Mouse (Mus musculus): Measurements from ENCODE around the gene Usp48.

The Usp48 gene

DNA sequence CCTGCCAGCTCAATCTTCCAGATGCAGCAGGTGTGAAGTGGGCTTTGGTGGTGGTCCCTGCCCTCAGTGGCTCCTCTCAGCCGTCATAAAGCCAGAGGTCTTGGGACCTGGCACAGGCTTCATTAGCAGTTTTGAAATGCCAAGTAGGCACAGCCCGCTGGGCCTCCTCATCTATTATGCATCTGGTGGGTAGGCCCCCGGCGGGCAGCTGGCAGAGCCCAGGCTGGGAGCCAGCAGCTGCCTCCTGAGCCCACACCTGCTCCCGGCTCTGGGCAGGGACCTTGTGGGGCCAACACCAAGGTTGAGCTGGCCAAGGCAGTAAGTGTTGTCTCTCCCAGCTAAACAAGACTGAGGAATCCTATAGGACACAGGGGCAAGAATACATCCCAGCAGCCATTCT, 92.7 kb downstream of the Usp48 start:
- DNase-seq (ENCODE audit: low spot score in 2 of 2), result peak in 1 of 2 experiments; percentile 43

DNA sequence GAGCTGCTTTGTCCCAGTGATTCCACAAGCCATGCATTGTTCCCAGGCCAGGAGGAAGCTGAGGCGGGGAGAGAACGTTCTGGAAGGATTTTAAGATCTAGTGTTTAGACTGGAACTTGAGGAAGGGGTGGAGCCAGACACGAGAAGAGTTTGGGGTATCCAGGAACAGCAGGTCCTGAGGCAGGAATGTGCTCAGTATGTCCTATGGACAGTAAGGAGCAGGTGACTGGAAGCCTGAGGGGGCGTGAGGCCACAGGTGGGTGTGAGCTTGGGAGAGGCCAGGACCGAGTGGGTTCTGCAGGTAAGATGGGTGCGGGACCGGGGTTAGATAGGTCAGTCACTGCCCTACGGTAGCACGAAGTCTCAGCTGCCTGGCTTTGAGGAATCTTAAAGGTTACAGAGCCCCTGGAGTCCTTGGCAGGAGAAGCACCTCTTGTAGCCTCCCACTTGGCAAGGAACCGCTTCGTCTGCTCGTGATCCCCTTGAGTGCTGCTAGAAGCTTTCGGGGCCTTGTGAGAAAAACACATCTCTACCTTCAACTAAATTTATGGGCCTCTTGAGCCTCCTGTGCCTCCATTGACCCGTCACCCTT, 93.8 kb downstream of the Usp48 start:
- no peak for DNase-seq (ENCODE audit: low spot score in 2 of 2)

DNA sequence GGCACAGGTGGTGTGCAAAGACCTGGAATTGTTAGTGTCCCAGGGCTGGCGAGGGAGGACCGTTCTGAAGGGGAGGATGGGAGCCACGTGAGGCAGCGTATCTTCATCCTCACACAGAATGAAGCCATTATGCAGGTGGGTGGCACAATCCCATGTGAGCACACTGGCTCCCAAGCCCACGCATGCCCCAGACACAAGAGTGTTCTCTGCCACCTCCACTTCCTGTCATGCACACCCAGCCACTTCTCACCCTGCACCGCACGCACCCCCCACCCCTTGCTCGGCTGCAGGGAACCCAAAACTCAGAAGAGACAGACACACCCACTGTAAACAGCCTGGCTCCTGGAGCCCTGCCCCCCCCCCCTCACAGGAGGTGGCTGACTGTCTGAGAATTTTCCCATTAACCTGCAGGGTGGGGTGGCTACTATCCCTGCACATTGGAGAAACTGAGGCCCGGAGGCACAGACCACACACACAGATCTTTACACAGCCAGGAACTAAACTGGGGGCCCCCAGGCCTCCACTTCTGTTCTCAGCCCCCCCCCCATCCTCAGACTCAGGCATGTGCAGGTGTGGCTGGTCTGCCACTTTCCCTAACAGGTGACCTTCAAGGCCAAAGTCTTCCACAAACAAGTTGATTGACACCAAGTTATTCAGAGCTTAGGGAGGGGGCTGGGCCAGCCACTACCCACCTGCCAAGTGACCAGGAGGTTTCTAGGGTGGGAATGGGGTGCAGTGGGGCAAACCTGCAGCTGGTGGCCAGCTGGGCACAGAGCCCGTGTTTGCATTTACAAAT, 98.8 kb downstream of the Usp48 start:
- DNase-seq (ENCODE audit: low spot score in 2 of 2), result no peak

DNA sequence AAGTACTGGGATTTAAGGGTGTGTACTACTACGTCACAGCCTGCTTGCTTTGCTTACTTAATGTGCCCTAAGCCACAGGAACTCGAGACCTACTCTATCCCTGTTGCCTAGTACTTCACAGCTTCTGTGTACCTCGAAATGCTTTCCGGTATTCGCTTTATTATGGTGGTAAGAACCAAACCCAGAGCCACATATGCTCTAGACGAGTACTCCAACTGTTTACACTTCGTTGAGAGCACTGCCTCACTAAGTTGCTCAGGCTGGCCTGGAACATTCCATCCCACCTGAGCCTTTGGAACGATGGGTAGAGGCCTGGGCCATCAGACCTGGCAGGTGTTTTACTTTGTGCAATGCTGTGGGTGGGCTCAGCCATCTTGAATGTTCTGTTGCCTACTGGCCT, 101.7 kb downstream of the Usp48 start:
- no peak for DNase-seq (ENCODE audit: low spot score in 2 of 2)

DNA sequence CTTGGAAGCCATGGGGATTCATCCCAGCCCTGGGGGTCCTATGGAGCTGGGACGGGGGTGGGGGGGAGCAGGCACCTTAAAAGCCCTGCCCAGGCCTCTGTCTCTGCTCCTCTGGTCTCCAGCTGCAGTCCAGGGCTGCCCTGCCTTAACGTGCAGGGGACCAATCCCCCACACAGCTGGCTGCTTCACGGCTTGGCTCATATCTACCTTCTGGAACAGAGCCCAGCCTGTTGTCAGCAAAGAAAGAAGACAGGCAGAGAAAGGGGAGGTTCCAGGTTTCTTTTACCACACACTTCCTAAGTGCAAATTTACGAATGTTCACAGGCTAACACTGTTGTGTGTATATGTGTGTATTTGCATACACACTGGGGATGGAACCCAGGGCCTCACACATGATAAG, 102.3 kb downstream of the Usp48 start:
- no peak for DNase-seq (ENCODE audit: low spot score in 2 of 2)

DNA sequence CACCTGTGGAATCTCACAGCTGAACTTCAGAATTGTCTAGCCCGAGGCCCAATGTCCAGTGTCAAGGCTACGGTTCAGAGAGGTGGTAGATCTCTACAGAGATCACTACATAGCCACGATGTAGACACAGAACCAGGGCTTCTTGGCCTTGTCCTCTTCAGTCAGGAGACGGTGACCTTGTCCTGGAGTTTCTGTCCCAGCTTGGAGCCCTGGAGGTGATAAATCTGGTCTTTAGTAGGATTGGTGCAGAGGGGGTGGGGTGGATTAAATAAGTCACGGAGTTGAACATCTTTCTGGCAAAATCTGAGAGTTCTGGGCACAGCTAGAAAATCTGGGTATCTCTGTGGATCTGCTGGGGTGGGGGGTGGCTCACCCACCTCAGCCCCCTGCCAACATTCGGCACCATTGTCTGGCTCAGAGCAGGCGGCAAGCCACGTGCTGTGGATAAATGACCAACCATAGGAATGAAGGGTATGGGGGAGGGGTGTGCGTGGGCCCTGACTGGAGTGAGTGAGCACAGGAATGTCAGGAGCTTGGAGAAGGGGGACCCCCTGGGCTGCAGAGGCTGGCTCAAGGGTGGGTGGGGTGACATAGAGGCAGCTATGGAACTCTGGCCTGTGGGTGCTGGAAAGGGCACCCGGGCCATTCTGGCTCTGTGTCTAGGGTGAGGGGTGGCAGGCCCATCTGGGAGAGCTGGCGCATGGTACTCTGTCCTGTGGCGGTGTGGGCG, 103.8 kb downstream of the Usp48 start:
- DNase-seq (ENCODE audit: low spot score in 2 of 2), result no peak

DNA sequence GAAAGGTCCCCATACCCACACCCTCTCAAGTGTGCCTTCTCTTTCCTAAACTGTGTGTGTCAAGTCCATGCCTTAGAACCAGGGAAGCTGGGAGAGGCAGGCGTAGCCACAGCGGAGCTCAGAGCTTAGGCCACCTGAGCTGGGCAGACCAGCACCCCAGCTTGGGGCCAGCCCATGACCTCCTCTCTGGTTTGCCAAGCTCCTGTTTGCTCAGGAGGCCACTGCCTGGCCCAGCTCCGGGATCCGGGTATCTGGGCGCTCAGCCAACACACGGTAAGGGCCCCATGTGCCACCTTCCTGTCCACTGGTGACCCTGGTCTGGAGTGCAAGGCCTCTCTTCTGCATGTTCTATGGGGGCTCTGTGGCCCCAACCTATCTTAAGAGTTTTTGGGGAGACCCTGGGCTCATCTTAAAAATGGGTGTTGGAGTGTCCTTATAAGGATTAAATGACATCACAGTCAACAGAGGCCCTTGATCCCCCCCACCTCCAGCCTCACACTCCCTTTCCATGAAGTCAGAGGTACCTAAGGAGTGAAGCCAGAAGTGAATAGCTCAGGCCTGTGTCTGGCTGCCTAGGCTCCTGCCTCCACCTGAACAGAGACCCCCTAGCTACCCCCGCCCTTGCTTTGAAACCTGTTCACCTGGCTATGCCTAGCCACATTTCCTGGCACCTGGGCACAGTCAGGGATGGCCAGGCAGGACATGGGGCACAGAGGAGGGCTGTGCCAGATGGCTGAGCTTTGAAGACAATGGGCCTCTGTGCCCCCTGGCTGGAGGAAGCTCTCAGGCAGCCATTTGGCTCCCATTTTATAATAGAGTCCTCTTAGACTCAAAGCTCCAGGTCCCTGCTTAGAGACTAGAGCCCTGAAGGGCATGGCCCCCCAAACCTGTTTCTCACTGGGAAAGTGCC, 104.8 kb downstream of the Usp48 start:
- DNase-seq (ENCODE audit: low spot score in 2 of 2), result no peak

DNA sequence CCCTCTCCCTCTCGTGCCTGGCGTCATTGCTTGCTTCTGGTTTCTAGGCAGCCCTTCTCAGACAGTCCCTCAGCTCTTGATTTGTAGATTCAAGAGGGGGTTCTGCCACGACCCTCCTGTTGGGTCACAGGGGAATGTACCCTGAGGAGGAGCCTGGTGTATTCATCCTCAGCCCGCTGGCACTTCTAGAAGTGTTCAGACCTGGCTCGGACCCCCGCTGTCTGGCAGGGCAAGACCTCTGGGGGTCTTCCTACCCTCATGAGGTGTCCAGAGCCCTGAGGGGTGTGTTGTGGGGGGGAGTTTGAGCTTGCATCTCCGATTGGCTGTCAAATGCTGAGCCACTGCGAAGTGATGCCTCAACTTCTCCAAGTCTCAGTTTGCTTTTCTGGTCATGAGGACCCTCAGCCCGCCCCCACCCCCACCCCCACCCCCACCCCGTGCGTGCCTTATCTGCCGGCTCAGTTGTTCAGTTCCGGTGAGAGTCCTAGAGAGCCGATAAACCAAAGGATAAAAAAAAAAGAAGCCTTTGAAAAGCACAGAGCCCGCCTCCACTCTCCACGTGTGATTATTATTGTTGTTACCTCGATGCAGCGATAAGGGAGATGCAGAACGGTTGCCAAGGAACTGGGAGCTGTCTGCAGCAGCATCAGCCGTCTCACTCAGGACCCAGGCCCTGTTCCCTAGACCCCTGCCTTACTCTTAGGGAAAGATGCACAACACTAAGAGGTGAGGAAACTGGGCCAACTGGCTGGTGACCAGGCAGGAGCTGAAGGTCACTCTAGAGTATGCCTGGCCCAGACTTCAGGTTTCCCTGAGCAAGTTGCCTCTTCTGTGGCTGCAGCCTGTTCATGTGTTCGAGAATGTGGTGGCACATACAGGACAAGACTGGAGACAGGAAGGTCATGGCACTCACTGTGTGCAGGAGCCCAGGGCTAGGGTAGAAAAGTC, 106.0 kb downstream of the Usp48 start:
- no peak for DNase-seq (ENCODE audit: low spot score in 2 of 2)

DNA sequence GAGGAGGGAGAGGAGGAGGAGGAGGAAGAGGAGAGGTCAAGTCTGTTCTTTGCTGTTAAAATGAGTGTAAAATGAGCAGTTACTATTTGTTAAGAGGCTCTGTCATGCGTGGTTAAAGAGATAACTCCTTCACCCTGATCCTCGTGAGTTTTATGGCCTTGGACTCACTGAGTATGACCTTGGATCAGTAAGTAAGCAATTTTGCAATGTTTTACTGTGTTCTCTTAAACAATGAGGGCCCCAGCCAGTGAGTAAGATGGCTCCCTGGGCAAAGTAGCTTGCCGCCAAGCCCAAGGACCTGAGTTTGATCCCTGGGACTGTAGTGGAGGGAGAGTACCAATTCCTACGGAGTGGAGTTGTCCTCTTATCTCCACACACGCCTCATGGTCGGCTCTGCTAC, 107.4 kb downstream of the Usp48 start:
- no peak for DNase-seq (ENCODE audit: low spot score in 2 of 2)

DNA sequence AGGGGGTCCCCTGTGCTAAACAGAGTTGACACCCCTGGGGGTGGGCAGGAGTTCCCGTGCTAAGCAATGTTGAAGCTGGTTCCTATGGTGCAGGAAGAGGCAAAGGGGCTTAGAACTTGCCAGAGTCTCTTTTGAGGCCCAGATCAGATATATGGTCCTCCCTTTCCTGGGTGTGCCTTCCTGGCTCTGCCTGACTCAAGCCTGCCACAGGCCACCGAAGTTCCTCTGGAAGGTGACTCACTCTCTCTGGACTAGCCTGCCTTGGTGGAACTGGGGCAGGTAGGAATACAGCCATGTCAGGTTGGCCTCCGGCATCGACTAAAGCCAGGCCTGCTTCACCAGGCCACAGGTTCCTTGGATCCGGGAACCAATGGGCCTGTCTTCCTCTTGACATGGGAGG, 109.5 kb downstream of the Usp48 start:
- DNase-seq (ENCODE audit: low spot score in 2 of 2), result no peak

DNA sequence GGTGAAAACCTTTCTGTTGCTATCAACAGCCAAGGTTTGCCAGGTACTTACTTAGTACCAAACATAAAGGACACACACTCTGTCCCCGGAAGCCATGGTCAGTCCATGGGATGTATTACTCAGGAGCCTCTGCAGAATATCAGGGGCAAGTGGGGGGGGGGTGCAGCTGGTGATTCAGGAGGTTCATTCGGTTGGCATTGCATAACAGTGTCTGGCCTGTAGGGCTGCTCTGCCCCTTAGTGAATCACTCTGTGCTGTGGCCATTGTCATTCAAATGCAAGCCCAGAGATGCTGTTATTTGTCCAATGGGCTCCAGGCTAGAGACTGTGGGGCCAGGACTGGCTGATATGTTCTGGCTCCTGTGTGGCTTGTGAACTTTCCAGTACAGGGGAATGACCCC, 111.0 kb downstream of the Usp48 start:
- DNase-seq (ENCODE audit: low spot score in 2 of 2), result no peak

DNA sequence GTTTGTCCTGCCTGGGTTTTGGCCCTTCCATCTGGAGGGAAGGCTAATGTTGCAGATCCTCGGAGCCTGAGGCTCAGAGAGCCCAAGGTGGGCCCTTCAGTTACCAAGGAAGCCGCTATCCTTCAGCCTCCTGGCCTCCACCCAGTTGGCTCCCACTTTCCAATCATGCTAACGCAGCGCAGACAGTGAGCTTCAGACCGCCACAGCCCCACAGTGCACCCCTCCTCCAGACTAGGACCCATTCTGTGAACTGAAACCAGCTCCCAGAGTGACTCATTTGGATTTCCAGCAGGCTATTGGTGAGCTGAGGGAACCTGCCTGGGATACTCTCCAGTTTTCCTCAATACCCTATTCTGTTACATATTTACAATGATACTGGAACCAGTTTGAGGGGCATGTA, 111.8 kb downstream of the Usp48 start:
- peak in 1 of 2 experiments; percentile 59 for DNase-seq (ENCODE audit: low spot score in 2 of 2)

DNA sequence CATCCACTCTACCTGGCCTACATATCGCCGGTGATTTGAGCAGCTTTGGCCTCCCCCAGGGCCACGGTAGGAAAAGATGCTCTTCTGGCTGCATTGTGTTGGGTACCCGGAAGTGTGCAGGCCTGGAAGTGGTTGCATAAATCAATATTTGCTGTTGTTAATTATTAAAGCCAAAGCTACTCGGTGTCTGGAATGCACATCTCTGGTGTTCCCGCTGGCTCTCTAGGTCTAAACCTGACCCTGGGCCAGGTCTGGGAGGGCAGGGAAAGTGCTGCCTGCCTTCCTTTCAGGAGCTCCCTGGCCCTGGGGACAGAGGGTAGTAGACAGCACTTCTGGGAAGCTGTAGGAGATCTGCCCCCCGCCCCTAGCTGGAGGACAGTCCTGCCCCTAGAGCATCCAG, 113.0 kb downstream of the Usp48 start:
- no peak for DNase-seq (ENCODE audit: low spot score in 2 of 2)

DNA sequence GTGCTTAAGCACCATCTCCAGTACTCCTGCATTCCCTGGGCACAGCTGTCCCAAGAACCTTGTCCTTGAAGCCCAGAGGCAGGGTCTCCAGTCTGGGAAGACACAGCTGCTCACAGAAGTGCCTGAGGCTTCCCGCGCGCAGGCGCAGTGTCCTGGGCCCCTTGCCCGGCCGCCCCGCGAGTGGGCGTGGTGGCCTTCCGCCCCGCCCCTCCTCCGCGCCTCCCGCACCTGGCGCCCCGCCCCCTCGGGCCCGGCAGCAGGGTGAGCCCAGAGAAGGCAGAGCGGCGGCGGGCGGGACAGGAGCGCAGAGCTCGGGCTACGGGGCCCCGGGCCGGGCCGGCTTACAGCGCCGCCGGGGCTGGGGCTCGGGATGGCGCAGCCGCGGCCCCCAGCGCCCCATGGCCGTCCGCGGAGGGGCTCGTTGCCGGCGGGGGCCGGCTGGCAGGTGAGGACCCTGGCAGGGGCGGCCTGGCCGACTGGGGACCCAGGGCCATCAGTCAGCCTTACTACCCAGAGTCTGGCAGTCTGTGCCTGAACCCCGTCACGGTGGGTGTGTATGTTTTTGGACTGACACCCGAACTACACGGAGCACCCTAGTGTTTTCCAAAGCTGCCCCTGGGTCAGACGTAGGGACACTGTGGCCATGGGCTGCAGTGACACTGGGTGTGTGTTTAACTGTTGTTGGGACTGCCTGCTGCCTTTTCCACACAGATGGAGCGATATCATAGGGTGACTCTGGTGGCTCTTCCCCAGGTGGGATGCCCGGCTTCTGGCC, 113.8 kb downstream of the Usp48 start:
- DNase-seq (ENCODE audit: low spot score in 2 of 2), result peak; percentile 80 to 83

Data from right cerebral cortex, postnatal 10 days (tissue).